Mouse (Mus musculus) hindbrain, embryonic 11.5 days (tissue): ENCODE measurements around the gene Rnaset2b. TPM values are rescaled to one million over a fixed set of nuclear protein-coding genes. Genes with fewer than 3 reads are reported as not detected.
"Not testable (repeated sequence)": the region's sequence is repeated elsewhere in the genome, so short reads cannot be mapped to it uniquely, and the experiment has no call there.

Experiments used
- ATAC-seq: fragments of 200-750 bp; cut with Nextera tagmentation; 2 replicates; pipeline ENCODE4 v1.8.0; 2017; ENCODE audit warnings: mild to moderate bottlenecking, moderate TSS enrichment, moderate library complexity; ENCODE audit not compliant: low FRiP score
- DNase-seq: peaks from one replicate; pipeline ENCODE4 v3.0.0-alpha.2; 2015; ENCODE audit warnings: low spot score
- H3K27ac ChIP-seq: fragments of 300-500 bp; sonication (generic); 2 replicates; pipeline ENCODE4 v1.5.1; 2014; ENCODE audit warnings: mild to moderate bottlenecking, low read depth, low read length
- H3K27me3 ChIP-seq: fragments of 300-500 bp; sonication (generic); 2 replicates; pipeline ENCODE4 v1.6.1; 2014; ENCODE audit warnings: mild to moderate bottlenecking, low read length, moderate library complexity, mixed read lengths; ENCODE audit not compliant: control insufficient read depth, insufficient read depth
- H3K36me3 ChIP-seq: fragments of 300-500 bp; sonication (generic); 2 replicates; pipeline ENCODE4 v1.6.1; 2014; ENCODE audit warnings: mild to moderate bottlenecking, low read length, moderate library complexity, mixed read lengths; ENCODE audit not compliant: control insufficient read depth, insufficient read depth
- H3K4me1 ChIP-seq: fragments of 300-500 bp; sonication (generic); replicated peaks from 2 replicates; pipeline ENCODE4 v1.6.1; 2014; ENCODE audit warnings: low read length, mixed read lengths; ENCODE audit not compliant: control insufficient read depth, insufficient read depth
- H3K4me2 ChIP-seq: fragments of 300-500 bp; sonication (generic); replicated peaks from 2 replicates; pipeline ENCODE4 v1.6.1; 2014; ENCODE audit warnings: mild to moderate bottlenecking, low read depth, low read length
- H3K4me3 ChIP-seq: fragments of 300-500 bp; sonication (generic); 2 replicates; pipeline ENCODE4 v1.5.1; 2014; ENCODE audit warnings: low read depth, low read length
- H3K9ac ChIP-seq: fragments of 300-500 bp; sonication (generic); 2 replicates; pipeline ENCODE4 v1.6.1; 2014; ENCODE audit warnings: low read depth, low read length
- H3K9me3 ChIP-seq: fragments of 300-500 bp; sonication (generic); 2 replicates; pipeline ENCODE4 v1.6.1; 2016; ENCODE audit warnings: low read length; ENCODE audit not compliant: control insufficient read depth
- WGBS: fragments of 180-500 bp; shearing (Covaris S2); extraction: QIAGEN DNeasy Blood & Tissue Kit; methylation state at CpG from one replicate; pipeline ENCODE4 v1.1.7; 2014; 5-methylcytosine and 5-hydroxymethylcytosine counted together
- polyA plus RNA-seq: library from polyadenylated mRNA; unstranded; fragments of >200 nt; fragmentation: Nextera tagmentation; extraction: Ambion mirVana; gene quantifications from 2 replicates; pipeline ENCODE4 v1.2.1, GENCODE M21; 2014

Rnaset2b gene
- polyA plus RNA-seq, 1 experiment from 2014 or later = 115 TPM

DNA sequence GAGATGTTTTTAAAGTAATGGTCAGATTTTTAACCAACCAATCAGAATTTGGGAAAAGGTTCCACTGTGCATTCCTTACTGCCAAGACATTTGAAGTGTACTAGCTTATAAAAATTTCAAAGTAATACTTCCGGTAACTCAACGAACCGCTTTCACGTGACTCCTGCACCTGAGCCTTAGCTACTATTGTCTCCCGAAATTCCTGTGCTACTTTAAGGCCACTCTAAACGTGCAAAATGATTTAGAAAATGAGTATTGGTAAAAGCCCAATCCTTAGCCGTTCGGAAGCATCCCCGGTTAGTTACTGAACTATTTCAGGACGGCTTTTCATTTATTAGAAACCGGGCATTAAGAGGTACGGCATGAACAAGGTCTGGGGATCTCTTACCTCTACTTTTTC, 10.1 kb upstream of the Rnaset2b start:
- H3K4me2 ChIP-seq = peak overlapping the region; percentile 25; the same call in 1 of the 2 replicates
- H3K4me3 ChIP-seq = peak overlapping the region; percentile 43
- H3K27me3 ChIP-seq, H3K4me1 ChIP-seq, H3K27ac ChIP-seq, ATAC-seq, DNase-seq, H3K36me3 ChIP-seq, H3K9me3 ChIP-seq: not testable (repeated sequence)
- peak overlapping the region; percentile 47 for H3K9ac ChIP-seq
- 0% methylated on average over 11 of the region's 12 CpGs for WGBS

- Histone ChIP-seq H3K9ac (peak within 1 kb of the TSS; percentile 47), H3K4me3 (peak within 1 kb of the TSS; percentile 43), H3K4me2 (peak within 1 kb of the TSS; percentile 25; the same call in 1 of the 2 replicates)
- not testable (repeated sequence) for DNase-seq, H3K27ac ChIP-seq, H3K4me1 ChIP-seq, ATAC-seq, H3K9me3 ChIP-seq, H3K36me3 ChIP-seq, H3K27me3 ChIP-seq
- WGBS = 0% methylated on average over 36 of the region's 51 CpGs
Observed at GRCm38 (mm10) chr17:6960776-6961175, 9.7 kb upstream of the Rnaset2b start, which contains the start of gene Tagap1. Gene Tagap1, minus strand, starts transcription at chr17:6961156.

GRCm38 (mm10) chr17:6961181-6962000, 9.0 kb upstream of the Rnaset2b start:
- H3K27me3 ChIP-seq, H3K9ac ChIP-seq, H3K9me3 ChIP-seq, H3K4me1 ChIP-seq, H3K36me3 ChIP-seq, H3K27ac ChIP-seq, DNase-seq: not testable (repeated sequence)
- peak; percentile 98 for ATAC-seq
- peak overlapping the region; percentile 14; the same call in 1 of the 2 replicates for H3K4me2 ChIP-seq
- under 1% methylated on average over 12 of the region's 48 CpGs for WGBS
- peak overlapping the region; percentile 43 for H3K4me3 ChIP-seq

DNA sequence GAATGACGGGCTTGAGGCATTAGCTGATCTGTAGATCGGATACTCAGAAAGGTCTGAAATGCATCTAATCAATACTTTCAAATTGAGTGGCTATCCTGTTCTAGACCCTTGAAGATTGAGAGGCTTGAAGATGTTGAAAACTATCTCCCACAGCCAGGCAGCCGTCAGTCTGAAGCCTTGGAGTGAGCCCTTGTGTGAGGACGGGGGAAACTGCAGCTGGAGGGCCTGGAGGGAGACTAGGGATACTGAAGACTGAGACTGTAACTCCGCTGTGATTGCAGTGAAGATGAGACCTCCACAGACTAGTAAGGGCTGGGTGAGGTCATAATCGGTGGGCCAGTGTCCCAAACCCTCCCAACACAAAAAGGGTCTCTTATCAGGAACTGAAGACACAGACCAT, 8.1 kb upstream of the Rnaset2b start:
- ATAC-seq, H3K9me3 ChIP-seq, H3K4me1 ChIP-seq, H3K27ac ChIP-seq, H3K4me2 ChIP-seq, H3K36me3 ChIP-seq, H3K9ac ChIP-seq, H3K27me3 ChIP-seq, H3K4me3 ChIP-seq, DNase-seq: not testable (repeated sequence)
- WGBS = 62% methylated on average over 3 of the region's 6 CpGs

- not testable (repeated sequence) for H3K9ac ChIP-seq, H3K4me1 ChIP-seq, H3K36me3 ChIP-seq, H3K27me3 ChIP-seq, H3K27ac ChIP-seq, DNase-seq, ATAC-seq, H3K9me3 ChIP-seq, H3K4me2 ChIP-seq, H3K4me3 ChIP-seq
- 90% methylated on average over 4 of the region's 4 CpGs for WGBS
Observed at GRCm38 (mm10) chr17:6962936-6963335, 7.5 kb upstream of the Rnaset2b start.

- H3K9me3 ChIP-seq, H3K4me1 ChIP-seq, H3K4me3 ChIP-seq, H3K4me2 ChIP-seq, H3K36me3 ChIP-seq, H3K27ac ChIP-seq, ATAC-seq, H3K27me3 ChIP-seq, H3K9ac ChIP-seq: not testable (repeated sequence)
- WGBS = 13% methylated on average over 5 of the region's 6 CpGs
- DNase-seq = peak; percentile 31
Observed at GRCm38 (mm10) chr17:6965364-6965763, 5.1 kb upstream of the Rnaset2b start.

- not testable (repeated sequence) for H3K9ac ChIP-seq
- 17% methylated on average over 1 of the region's 1 CpGs for WGBS
Observed at GRCm38 (mm10) chr17:6967673-6968072, 2.8 kb upstream of the Rnaset2b start.

DNA sequence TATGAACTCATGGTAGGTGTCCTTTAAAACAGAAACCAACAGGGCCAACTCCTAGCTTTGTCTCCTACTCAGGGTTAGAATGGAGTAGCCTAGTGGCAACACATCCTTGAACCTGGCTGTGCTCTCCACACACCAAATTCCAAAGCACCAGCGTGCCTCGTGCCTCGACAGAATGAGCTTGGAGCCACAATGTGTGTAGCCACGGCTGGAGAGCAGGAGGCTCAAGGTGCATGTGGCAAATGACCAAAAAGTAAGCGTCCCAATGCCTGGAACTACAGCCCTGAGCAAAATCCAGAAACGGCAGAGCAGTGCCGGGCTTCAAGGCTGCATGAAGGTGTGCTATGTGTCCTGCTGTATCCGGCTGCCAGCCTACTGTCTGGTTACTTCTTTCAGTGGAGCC, 804 bp downstream of the Rnaset2b start:
- H3K27ac ChIP-seq, H3K9me3 ChIP-seq, ATAC-seq, H3K4me2 ChIP-seq, H3K27me3 ChIP-seq, H3K9ac ChIP-seq, H3K4me3 ChIP-seq, DNase-seq, H3K36me3 ChIP-seq, H3K4me1 ChIP-seq: not testable (repeated sequence)
- WGBS = 82% methylated on average over 8 of the region's 8 CpGs

More at GRCm38 (mm10) chr17:6967673-6968072, 2.8 kb upstream of the Rnaset2b start:
- DNase-seq, ATAC-seq, H3K4me2 ChIP-seq, H3K27ac ChIP-seq, H3K9me3 ChIP-seq, H3K4me1 ChIP-seq, H3K36me3 ChIP-seq, H3K27me3 ChIP-seq, H3K4me3 ChIP-seq: not testable (repeated sequence)

DNA sequence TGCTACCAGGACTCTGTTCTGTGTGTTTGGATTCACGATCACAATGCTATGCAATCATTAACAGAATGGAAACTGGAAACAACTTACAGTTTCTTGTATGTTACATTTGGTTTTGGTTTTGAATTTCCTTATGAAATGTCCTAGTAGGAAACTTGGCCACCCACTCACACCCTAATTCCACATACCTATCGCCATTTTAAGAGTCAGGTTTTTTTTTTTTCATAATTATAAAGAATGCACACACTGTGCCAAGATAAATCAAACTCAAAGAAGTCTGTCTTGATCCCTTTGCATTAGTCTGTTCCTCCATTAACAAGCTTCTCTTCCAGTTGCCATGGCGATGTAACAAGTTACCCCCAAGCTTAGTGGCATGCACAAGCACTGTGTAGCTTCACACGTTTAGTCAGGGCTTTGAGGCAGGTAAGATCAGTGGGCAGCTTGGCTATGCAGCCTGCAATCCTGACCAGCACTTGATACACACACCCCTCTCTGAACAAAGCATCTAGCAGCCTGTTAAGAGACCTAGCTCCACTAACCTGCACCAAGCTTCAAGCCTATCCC, 2.5 kb downstream of the Rnaset2b start:
- not testable (repeated sequence) for H3K4me3 ChIP-seq, H3K27me3 ChIP-seq, ATAC-seq, H3K9me3 ChIP-seq, H3K4me2 ChIP-seq, H3K9ac ChIP-seq, H3K4me1 ChIP-seq, H3K27ac ChIP-seq, DNase-seq, H3K36me3 ChIP-seq
- whole genome bisulfite sequencing = 55% methylated on average over 4 of the region's 4 CpGs
